Mouse (Mus musculus) adrenal gland, postnatal 0 days (tissue): ENCODE results near the gene Raver2. TPM values are rescaled to one million over a fixed set of nuclear protein-coding genes. Genes with fewer than 3 reads are reported as not detected.

Source experiments
- polyA plus RNA-seq: library from polyadenylated mRNA; unstranded; fragments of >200 nt; fragmentation: Nextera tagmentation; extraction: Ambion mirVana; gene quantifications from 2 replicates; pipeline ENCODE4 v1.2.1, GENCODE M21; 2015

The Raver2 gene
- 1.5 and 2.7 TPM in 2 replicates for polyA plus RNA-seq

DNA sequence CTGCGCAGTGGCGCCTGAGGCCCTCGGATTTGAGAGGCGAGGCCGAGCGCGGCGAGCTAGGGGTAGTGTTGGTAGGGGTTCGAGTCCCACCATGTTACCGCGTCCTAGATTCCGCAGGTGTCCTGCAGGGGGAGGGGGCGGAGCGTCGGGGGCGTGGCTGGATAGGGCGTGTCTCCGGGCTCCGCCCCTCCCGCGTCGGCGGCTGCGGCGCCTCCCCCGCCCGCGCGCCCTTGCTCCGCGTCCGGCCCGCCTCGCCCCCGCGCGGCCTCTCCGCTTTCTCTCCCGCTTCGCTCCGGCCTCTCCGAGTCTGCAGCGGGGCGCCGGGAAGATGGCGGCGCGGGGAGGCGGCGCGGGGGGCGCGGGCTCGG is at the start of gene Raver2:
Gene Raver2, plus strand, starts transcription at position 198 of the 368 bp plus-strand sequence.

DNA sequence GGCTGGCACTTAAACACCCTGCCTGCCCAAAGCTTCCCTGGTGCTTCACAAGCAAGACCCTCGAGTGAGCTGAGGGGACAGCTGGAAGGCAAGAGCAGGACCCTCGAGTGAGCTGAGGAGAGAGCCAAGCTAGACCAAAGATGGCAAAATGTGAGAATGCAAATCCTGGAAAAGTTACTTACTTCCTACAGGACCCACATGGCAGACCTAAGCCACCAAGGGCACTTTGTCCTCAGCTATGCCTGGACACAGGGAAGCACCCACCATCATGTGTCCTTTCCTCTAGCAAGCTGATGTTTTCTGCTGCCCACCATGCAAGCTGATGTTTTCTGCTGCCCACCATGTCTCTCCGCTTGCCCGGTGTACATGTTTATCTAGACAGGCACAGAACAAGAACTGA is 48.2 kb upstream of the Raver2 start, which contains the start of gene Gm10577:
Gene Gm10577, minus strand, starts transcription at position 101 of the 400 bp plus-strand sequence.

Other genes with a start within 250 kb of the Raver2 start
- not detected in 2 replicates for gene Gm10577, start 48.3 kb upstream of the Raver2 start, polyA plus RNA-seq
- 44.3 and 66.5 TPM in 2 replicates for gene Jak1, start 196.3 kb downstream of the Raver2 start, polyA plus RNA-seq